Mouse (Mus musculus) heart, adult 11 months (tissue): ENCODE measurements at regions not wholly inside any gene's neighbourhood (a gene's known extent, or its start where the extent isn't known, plus 50 kb on each side); places are given as distances from the start of the nearest gene placed in this dataset.
"Not testable (repeated sequence)": the region's sequence is repeated elsewhere in the genome, so short reads cannot be mapped to it uniquely, and the experiment has no call there.

Experiments
- DNase-seq: peaks from one replicate; pipeline ENCODE4 v3.0.0; 2022

DNA sequence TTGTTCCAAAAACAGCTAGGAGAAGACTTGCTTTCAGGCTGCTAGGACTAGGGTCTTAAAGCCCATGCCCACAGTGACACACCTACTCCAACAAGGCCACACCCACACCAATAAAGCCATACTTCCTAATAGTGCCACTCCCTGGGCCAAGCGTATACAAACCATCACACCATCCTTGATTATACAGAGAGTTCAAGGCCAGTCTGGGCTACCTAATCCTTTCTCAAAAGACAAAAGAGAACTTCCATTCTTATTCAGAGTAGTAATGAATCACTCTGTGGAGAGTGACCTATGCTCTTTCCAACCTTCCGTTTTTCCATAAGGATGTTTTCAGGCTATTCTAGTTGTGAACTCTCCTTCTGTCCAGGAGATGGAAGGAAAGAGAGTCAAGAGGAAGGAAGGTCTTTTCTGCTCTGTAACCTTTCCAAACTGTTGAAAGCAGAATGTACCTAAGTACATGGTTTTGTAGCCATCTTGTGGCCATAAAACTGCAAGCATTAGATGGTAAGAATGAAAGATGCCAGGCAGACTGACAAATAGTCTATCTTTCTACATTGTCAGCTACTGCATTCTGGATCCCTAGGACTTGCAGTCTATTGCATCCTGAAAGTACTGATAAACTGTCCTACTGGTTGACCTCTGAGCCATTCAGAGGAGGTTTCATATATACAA, 145.8 kb upstream of the Mon1b start:
- DNase-seq = no peak

DNA sequence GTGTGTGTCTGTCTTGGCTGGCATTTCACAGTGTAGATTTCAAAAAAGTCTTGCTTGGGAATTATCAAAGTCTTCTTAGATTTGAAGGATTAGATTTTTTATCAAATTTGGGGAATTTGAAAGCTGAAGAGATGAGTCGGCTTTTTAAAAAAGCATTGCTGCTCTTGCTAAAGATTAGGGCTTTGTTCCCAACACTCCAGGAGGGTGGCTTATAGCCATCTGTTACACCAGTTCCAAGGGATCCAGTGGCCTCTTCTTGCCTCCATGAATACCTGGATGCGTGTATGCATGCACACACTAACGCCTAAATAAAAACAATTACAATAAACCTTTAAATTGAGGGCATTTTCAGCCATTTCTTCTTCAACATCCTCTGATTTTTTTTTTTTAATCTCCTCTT, 144.5 kb upstream of the Mon1b start:
- no peak for DNase-seq

DNA sequence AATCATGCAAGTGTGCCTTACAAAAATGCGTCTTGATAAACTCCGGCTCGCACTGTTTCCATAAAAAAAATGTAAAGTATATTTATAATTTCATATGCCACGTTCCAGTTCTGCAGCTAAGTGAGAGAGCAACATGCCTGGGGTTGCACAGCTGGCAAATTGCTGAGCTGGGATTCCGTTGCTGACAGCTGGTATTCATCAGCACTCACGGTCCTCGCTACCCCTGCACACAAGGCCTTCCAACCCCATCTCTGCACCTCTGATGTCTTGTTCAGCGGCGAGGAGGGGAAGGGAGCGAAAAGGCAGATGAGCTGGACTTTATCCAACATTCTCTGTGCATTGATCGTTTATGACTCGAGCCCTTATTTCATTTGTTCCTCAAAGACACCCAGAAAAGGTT, 138.5 kb upstream of the Mon1b start:
- no peak for DNase-seq

DNA sequence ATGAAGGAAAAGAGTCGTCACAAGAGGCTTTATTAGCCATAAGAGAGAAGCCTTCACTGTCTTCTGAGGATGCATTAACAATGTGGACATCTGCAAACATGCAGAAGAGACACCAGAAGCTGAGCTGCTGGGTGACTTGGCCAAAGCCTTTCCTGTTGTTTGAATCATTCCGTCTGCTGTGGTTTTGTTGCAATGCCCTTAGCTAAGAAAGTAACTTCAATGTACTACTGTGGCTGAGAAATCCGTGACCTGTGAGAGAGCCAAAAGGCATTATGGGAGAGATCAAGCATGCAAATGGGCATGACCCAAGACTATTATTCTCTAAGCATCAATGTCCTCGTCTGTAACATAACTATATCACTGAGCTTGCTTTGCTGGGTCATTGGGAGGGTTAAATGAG, 132.7 kb upstream of the Mon1b start:
- no peak for DNase-seq

DNA sequence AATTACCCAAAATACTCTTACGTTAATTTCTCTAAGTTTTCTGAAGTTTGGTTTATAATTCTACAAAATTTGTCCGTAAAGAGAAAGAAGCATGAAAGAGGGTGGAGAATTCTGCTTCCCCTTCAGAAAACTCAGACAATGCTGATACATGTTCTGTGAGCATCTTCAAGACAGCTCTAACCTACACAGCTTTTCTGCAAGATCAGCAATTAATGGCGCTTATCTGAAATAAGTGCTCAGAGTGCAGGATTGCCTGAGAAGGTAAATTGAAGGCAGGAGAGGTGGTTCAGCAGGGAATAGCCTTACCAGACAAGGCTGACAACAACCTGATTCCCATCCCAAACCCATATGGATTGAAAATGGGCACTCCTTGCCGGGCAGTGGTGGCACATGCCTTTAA, 122.5 kb upstream of the Mon1b start:
- DNase-seq = no peak

DNA sequence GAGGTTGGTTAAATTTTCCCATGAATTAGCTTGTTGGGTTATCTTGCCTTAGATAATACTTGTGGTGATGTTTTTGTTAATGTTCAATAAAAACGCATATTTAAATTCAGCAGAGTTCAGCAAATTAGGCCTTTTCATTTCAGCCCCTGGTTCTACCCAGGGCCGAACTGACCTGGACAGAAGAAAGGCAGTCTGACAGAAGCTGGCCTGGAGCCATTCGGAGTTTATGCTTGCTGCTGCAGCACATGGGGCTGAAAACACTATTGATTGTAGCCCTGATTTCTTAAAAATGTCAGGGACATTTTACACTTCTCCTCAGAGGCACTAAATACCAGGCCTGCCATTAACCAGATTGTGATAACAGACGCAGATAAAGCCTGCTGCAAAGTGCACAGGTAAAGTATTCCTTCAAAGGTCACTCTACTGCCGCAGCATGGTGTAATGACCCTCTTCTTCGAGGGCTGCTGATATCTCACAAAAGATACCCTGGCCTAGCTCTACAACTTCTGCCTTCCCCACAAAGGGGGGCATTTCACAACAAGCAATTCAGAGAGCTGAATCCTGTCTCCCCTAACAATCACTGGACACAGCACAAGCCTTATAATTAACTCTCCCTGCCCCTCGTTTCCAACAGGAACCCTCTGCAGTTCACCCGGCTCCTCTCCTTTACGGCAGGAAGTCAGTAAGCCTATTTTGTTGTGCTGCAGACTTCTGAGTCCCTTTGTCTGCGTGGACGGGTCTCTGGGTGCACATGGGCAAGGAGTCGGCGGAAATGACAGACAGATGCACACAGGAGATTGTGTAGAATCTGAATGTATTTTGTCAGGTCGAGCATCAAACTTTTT, 121.3 kb upstream of the Mon1b start:
- DNase-seq = no peak

DNA sequence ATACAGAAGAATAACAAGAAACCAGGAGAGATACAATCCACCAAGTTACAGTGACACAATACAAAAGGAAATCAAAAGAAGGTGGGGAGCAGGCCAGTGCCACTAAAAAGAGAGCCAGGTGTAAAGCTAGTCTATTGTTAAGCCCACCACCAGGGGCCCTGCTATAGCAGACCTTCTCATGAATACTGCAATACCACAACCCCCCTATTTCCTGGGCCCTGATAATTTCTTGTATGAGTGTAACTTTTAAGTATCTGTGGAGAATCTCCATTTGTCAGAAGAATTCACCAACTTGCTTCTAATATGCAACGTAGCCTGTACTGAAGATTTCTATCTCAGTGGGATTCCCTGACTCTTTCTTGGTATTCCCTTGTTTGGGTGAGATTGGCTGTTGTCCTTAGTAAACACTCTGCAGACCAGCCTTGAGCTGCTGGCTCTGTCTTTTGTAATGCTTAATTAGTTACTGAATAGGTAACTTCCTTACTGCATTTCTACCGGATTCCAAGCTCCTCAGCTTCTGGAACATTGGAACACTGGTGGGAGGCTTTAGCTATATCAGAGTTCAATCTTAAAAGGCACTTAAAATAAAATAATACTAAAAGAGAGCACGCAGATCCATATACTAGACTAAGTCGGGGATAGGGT, 120.5 kb upstream of the Mon1b start:
- not testable (repeated sequence) for DNase-seq

DNA sequence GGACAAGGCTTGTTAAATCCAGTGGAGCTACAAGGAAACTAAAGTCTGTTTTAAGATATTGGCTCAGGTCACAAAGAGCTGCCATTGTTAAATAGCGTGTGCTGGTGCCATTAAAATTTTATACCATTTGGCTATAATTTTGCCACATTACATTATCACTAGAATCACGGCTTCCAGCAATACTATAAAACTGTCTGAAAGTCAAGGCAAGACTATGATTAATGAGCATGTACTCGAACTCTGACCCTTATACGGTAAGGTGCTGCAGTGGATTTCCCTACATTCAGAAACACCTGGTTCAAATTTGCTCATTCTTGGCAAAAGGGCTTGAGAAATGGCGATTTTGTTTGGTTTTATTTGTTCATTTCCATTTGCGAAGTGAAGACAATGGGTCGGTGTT, 119.2 kb upstream of the Mon1b start:
- DNase-seq = no peak

DNA sequence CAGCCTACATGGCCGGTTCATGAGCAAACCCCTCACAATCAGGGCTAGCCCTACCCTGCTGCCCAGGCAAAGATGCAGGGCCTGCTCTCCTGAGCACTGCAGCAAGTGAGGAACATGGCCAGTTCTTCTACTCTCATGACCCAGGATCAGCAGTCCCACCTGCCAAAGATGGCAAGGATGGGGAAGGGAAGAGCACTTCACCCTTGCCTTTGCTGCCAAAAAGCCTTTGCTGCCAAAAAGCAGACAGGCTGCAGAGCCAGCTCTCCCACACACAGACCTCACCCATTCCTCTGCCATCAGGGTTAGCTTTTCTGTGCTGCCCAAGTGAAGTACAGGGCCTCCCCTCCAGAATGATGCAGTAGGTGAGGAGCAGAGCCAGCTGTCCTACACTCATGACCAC, 117.5 kb upstream of the Mon1b start:
- DNase-seq = no peak

DNA sequence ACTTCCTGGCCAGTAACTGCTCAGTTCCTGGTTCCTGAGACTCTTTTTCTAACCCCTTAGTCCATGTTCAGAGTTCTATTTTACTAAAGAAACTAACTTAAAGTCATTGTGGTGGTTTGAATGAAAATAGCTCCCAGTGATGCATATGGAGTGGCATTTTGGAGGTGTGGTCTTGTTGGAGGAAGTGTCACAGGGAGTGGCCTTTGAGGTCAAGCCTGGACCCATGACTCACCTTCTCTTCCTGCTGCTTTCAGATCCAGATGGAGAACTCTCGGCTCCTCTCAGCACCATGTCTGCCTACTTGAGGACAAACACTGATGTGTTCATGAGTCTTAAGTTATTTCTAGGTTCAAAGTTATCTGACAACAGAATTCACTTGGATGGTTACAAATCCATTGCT, 111.8 kb upstream of the Mon1b start:
- no peak for DNase-seq

DNA sequence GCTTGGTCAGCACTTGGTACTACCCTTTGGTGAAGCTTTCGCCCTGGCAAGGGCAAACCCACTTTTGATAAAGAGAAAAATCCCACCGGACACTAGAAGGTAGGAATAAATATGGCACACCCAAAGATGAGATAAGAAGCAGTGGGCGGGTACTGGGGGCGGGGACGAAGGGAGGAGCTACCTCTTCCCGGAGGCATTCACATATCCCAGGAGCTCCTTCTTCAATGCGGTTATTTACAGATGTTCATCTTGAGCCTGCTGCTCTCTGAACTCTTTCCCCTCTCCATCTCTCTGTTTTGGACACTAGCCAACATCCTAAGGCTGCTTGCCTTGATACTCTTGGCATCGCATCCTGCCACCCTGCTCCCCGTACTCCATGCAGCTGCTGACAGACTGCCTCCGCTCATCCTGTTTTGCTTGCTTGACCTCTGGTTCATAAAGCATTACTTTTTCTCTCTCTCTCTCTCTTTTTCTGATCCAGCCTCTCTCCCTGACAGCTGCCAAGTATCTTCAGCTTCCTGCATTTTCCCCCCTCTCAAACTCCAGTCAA, 104.2 kb upstream of the Mon1b start:
- DNase-seq = no peak

DNA sequence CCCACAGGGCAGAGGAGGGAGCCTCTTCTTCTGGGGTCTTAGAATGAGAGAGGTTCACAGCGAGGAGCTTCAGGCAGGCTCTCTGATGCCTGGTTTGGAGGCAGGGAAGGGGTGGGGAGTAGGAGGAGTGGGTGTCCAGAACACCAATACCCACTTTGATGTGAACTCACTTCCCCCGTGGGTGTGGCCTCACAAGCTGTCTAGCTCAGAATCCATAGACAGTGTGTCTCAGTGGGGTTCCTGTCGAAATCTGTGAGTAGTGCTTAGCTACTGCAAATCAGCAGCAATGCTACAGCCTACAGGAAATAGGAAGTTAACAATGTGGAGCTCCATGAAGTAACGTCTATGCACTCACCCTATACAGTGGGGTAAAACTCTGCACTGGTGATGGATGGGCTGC, 102.5 kb upstream of the Mon1b start:
- DNase-seq = no peak

DNA sequence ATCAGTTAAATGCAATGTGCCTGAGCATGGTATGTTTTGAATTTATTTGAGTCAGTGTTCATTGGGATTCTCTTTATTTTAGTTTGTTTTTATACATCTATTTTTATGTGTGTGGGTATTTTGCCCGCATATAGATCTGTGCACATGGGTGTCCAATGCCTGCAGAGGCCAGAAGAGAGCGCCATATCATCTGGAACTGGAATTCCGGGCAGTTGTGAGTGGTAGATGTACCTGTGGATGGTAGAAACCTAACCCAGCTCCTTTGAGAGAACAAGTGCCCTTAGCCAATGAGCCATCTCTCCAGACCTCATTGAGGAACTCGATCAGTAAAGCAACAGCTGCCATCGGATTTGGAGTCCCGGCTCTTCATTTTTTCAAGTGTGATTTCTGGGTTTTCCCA, 94.0 kb upstream of the Mon1b start:
- DNase-seq = no peak

DNA sequence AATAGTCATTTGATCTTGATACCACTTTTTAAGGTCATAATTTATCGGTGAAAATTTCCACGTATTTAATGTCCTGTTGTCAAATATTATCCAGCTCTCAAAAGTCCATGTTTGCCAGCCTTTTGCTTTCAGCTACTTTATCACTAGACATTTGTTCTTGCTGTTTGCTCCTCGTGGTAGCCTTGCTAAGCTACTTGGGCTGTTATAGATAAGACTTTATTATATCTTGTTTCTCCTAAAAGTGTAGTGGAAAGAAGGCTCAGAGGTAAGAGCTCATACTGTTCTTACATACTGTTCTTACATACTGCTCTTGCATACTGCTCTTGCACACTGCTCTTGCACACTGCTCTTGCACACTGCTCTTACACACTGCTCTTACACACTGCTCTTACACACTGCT, 93.3 kb upstream of the Mon1b start:
- DNase-seq = no peak

DNA sequence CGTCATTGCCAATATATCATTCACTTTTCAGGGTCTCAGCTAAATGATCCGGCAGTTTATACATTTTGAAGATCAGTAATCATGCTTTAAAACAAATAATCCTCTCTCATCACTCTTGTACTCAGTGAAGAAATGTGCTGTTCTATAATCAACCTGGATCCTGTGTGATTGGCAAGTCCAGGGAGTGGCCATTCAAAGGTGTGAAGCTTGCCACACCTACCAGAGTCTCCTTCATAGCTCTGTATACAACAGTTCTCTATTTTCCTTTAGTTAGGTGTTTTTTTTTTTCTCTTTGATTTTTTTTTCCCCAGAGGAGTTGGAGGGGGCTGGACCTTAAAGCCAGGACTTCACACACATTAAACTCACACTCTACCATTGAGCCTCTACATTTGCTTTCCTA, 92.7 kb upstream of the Mon1b start:
- DNase-seq = no peak

DNA sequence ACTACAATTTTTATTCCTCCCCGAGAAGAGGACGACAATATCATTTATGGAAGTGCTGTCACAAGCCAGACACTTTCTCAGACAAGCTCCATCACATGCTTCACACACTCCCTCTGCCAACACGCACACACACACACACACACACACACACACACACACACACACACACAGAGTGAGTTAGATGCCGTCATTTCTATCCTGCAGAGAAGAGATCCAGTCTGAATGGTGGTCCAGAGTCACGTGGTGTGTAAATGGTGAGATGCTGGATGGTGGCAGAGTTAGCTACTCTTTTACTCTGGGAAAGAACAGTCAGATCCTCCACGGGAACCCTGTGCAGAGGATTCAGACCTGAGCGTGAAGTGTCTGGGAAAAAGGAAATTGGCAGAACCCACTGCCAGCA, 86.2 kb upstream of the Mon1b start:
- no peak for DNase-seq

DNA sequence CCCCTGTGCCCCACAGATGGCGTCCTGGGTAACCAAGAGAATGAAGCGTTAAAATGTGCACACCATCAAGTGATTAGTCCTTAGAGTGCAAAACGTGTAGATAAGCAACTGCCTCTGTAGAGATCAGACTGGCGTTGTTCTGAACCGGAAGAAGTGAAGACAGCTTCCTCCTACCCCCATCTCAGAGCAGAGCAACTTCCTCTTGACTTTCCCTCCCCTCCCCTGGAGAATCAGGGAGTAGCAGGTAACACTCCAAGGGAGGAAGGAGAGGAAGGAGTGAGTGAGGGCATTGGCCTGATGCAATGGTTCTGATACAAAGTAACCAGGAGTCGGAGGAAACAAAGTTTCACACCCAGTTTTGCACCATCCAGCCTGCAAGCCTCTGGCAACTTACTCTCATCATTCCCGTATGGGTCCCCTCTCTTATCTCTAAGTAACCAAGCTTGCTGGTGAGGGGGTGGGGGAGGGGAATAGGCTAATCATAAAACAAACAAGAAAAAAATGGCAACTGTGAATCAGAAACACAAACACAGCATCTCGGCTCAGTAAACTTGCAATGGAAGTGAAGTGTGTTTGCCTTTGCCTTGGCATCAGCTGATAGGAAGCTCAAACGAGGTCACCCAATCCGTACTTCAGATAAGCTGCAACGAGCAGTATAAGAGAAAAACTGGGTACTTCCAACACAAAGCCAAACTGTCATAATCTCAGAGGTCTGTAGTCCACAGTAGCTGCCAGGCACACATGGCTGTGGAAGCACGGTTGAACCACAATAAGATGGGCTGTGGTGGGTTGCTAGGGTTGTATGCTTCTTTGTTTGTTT, 83.7 kb upstream of the Mon1b start:
- DNase-seq = no peak

DNA sequence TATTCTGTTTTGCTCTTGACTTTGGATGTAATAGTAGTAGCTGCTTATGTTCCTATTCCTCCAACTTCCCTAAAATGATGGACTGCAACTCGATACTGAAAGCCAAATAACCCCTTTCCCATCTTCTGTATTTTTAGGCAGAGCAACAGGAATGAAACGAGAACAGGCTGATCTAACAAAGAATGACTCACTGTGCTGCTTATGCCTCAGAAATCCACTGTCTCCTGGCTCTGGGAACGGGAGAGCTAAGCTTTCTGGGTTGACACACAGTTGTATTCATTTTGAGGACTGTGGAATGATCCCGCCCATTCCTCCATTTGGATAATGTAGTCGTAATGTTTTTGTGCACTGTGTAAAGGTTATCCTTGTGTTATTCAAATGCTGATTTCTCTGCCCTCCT, 82.6 kb upstream of the Mon1b start:
- no peak for DNase-seq

DNA sequence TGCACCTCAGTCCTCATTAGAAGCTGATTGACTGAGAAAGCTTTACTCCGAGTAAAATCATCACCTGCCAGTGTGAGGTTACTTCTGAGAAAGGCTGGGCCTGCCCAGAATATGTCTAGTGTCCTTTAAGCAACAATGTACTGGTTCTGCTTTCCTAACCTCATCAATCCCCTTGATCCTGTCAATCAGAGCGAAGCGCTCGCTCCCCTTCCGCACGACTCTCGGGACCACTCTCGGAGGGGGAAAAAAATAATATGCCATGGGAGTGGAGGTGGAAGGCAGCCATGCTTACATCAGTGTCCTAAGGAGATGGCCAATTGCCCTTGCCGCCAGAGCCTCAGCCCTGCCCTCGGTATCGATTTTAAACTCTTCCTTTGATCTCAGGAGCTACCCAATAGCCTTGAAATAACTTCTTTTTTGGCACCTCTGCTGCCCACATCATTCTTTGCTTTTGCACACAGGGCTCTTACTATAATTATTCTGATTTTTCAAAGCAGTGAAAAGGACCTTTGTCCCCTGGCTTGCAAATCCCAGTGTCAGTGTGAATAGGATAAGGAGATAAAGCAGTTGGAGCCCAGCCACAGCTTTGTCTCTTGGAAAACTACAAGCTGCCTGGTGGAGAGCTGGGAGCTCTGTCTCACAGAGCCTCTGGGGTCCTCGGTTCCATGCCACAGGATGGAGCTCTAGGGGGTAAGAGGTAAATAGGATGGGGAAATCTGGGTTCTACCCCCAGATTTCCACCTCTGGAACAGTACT, 80.5 kb upstream of the Mon1b start:
- DNase-seq = no peak

DNA sequence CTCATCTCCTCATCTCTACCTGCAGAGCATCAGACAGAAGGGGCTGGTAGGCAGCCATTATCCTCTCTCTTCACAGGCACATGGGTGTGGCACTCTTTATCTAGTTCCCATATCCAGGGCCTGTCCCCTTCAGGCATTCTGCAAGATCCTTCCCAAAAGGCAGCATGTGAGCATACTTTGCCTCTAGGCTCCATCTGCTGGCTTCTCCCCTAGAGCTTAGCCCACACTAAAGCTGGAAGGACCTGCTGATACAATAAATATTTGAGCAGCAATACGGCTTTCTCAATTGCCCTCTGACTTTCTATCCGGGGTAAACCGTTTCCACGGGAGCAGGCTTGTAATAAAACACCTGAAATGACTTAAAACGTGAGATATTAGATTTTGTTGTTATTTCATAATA, 78.4 kb upstream of the Mon1b start:
- no peak for DNase-seq

DNA sequence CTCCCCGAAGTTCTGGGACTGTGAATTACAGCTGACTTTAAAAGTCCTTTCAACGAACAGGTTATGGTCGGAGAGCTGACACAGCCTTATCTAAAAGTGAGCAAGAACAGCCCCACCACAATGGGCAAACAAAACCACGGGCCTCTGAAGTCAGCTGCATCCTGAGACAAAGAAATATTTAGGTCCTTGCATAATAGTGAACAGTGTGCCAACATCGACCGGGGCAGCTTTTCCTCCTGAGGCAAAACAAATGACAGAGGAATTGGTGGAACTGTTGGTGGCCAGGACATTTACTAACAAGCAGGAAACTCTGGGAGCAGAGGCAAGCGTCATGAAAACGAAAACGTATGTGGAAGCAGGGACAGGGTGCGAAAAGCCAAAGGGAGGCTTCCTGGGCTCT, 54.3 kb upstream of the Mon1b start:
- peak; percentile 72 for DNase-seq

DNA sequence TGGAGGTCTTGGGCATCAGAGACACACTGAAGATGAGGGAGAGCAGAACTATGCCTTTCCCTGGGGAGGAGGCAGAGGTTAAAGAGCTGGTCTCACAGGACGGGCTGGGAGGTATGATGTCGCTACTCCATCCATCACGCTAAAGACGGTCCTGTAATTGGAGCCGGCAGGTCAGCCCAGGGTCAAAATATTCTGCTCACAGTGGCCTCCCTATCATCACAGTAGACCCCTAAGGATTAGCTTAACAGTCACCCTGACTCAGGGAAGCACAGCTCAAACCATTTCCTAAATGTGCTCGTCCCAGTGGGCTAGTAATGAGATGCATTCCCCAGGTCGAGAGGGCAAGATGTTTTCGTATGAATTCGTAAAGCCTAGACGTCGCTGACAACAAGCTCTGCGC, 53.7 kb upstream of the Mon1b start:
- peak; percentile 64 for DNase-seq
